Mouse (Mus musculus): ENCODE data around the gene C3.
A peak's percentile ranks its signal among the peaks of the same experiment; 100 is the strongest.

Gene C3

DNA sequence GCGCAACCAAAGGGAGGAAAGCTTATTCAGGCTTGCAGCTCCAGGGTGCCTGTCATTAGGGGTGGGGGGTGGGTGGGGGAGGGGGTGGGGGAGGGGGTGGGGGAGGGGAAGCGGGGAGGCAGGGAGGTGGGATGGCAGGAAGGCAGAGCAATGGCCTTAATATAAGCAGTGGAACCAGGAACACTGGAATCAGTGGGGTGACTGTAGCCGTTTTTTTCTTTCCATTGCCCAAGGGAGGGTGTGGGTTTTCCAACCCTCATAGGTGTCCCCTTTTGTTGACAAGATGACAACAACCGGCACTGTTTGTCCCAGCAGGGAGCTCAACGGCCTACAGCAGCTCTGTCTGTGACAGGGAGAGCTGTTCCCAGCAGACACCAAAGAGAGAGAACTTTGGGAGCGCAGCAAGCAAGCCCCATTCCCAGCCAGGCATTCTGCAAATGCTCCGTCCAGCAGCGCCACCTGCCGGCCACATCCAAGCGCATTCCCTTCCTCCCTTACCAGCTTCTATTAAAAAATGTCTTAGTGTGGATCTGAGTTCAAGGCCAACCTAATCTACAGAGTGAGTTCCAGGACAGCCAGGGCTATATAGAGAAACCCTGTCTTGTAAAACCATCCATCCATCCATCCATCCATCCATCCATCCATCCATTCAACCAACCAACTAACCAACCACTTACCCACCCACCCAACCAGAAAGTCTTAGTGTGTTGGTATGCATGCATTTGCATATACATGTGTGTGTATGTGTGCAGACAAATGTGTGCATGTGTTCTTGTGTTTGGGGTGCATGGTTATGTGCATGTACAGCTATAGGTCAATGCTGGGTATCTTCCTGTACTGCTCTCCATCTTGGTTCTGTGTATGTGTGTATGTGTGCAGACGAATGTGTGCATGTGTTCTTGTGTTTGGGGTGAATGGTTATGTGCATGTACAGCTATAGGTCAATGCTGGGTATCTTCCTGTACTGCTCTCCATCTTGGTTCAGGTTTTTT lies 60.8 kb downstream of the C3 start:
- DNase-seq (ENCODE audit: low read depth, low spot score) = peak; percentile 36
